Mouse (Mus musculus) liver, embryonic 14.5 days (tissue): Measurements from ENCODE around the gene Als2cr12. TPM values are rescaled to one million over a fixed set of nuclear protein-coding genes. Genes with fewer than 3 reads are reported as not detected.
"Not testable (repeated sequence)": the region's sequence is repeated elsewhere in the genome, so short reads cannot be mapped to it uniquely, and the experiment has no call there.

Experiments used
- ATAC-seq: fragments of 200-750 bp; cut with Nextera tagmentation; 2 replicates; pipeline ENCODE4 v1.8.0; 2017; ENCODE audit warnings: moderate number of reproducible peaks, mild to moderate bottlenecking, moderate library complexity; ENCODE audit not compliant: insufficient read depth
- DNase-seq, 3 experiments: peaks; one replicate each; pipeline ENCODE4 v3.0.0-alpha.2; 2012 to 2013; ENCODE audit warnings: low read depth in 3 of 3, low spot score in 3 of 3
- H3K27ac ChIP-seq: fragments of 300-500 bp; sonication (generic); 2 replicates; pipeline ENCODE4 v1.5.1; 2014; ENCODE audit warnings: moderate library complexity, mild to moderate bottlenecking, control low read depth, inconsistent platforms
- H3K27me3 ChIP-seq: fragments of 300-500 bp; sonication (generic); 2 replicates; pipeline ENCODE4 v1.6.1; 2014; ENCODE audit warnings: mild to moderate bottlenecking, low read length, moderate library complexity; ENCODE audit not compliant: control insufficient read depth, insufficient read depth
- H3K36me3 ChIP-seq: fragments of 300-500 bp; sonication (generic); replicated peaks from 2 replicates; pipeline ENCODE4 v1.6.1; 2014; ENCODE audit warnings: low read depth; ENCODE audit not compliant: control insufficient read depth, insufficient read depth
- H3K4me1 ChIP-seq, 2 experiments: fragments of 200-500 bp in 1 of 2; fragments of 300-500 bp in 1 of 2; sonication (generic) in 1 of 2; replicated peaks; 2 replicates each; pipeline ENCODE4 v1.6.1; 2012 to 2014; ENCODE audit warnings: antibody characterized with exemption in 1 of 2, inconsistent platforms in 1 of 2, low read length in 1 of 2; ENCODE audit not compliant: control insufficient read depth in 2 of 2, insufficient read depth in 2 of 2
- H3K4me2 ChIP-seq: fragments of 300-500 bp; sonication (generic); 2 replicates; pipeline ENCODE4 v1.6.1; 2014; ENCODE audit warnings: low read depth, mild to moderate bottlenecking, control low read depth, moderate library complexity
- H3K4me3 ChIP-seq, 2 experiments: fragments of 200-500 bp in 1 of 2; fragments of 300-500 bp in 1 of 2; sonication (generic) in 1 of 2; 2 replicates each; pipeline ENCODE4 v1.5.1; 2012 to 2014; ENCODE audit warnings: low read depth in 2 of 2, low read length in 2 of 2, mild to moderate bottlenecking in 2 of 2, control low read depth in 1 of 2, inconsistent platforms in 1 of 2, moderate library complexity in 1 of 2; ENCODE audit not compliant: insufficient read depth in 1 of 2
- H3K9ac ChIP-seq: fragments of 300-500 bp; sonication (generic); replicated peaks from 2 replicates; pipeline ENCODE4 v1.6.1; 2014; ENCODE audit warnings: mild to moderate bottlenecking, control low read depth, moderate library complexity
- H3K9me3 ChIP-seq: fragments of 300-500 bp; sonication (generic); 2 replicates; pipeline ENCODE4 v1.6.1; 2016; ENCODE audit warnings: low read length, mixed read lengths; ENCODE audit not compliant: control insufficient read depth
- CTCF ChIP-seq: IDR thresholded peaks from 2 replicates; pipeline ENCODE4 v1.5.1; 2016; ENCODE audit warnings: antibody characterized with exemption, low read depth, control low read depth
- EP300 ChIP-seq: IDR thresholded peaks from 2 replicates; pipeline ENCODE4 v1.6.1; 2016; ENCODE audit warnings: antibody characterized with exemption, low read depth
- WGBS: fragments of 180-500 bp; shearing (Covaris S2); extraction: QIAGEN DNeasy Blood & Tissue Kit; methylation state at CpG from one replicate; pipeline ENCODE4 v1.1.7; 2014; ENCODE audit not compliant: insufficient replicate concordance; 5-methylcytosine and 5-hydroxymethylcytosine counted together
- polyA plus RNA-seq, 2 experiments: library from polyadenylated mRNA; depleted of rRNA in 1 of 2; stranded (reverse) in 1 of 2; unstranded in 1 of 2; fragments of >200 nt; fragmentation: Nextera tagmentation in 1 of 2; extraction: Ambion mirVana in 1 of 2; gene quantifications; 2 replicates each; pipeline versions ENCODE4 v1.2.1 to v1.2.3; 2012 to 2014

Als2cr12 gene
- polyA plus RNA-seq, 2 experiments = not detected

- DNase-seq (peak in 2 of 3 experiments; percentile 30 to 41), ATAC-seq (peak; percentile 67)
- WGBS = under 1% methylated on average over 45 of the region's 45 CpGs
- Histone ChIP-seq H3K9me3 (no peaks in the 10 kb centered on the region), H3K4me1 (peaks cover 0 to 10% of the 10 kb centered on the region in 2 experiments), H3K27ac (peak within 1 kb of the TSS; percentile 91), H3K36me3 (no peaks in the 10 kb centered on the region; the same call in 1 of the 2 replicates), H3K4me3 (peak within 1 kb of the TSS; percentile 75 to 87), H3K4me2 (peak within 1 kb of the TSS; percentile 79), H3K9ac (peak within 1 kb of the TSS; percentile 93), H3K27me3 (no peaks in the 10 kb centered on the region)
- TF ChIP-seq CTCF = no peak
Observed at GRCm38 (mm10) chr1:58711365-58712016, 15.7 kb upstream of the Als2cr12 start, which contains the start of gene Cflar. Cflar (plus strand) TSS chr1:58711508.

GRCm38 (mm10) chr1:58710711-58711364 lies 15.0 kb upstream of the Als2cr12 start:
- Histone ChIP-seq H3K4me2 (peak overlapping the region; percentile 79), H3K9ac (peak overlapping the region; percentile 93), H3K9me3 (no peaks in the 10 kb centered on the region), H3K36me3 (no peaks in the 10 kb centered on the region; the same call in 1 of the 2 replicates), H3K4me1 (peaks cover 0 to 5% of the 10 kb centered on the region in 2 experiments; a peak in 3 of 4 replicates), H3K27ac (peak overlapping the region; percentile 91), H3K4me3 (peak overlapping the region; percentile 75 to 87), H3K27me3 (no peaks in the 10 kb centered on the region)
- whole genome bisulfite sequencing = 16% methylated on average over 10 of the region's 10 CpGs
- TF ChIP-seq CTCF (no peak), EP300 (no peak)
- DNase-seq (peak in 1 of 3 experiments; percentile 35), ATAC-seq (no peak)

DNA sequence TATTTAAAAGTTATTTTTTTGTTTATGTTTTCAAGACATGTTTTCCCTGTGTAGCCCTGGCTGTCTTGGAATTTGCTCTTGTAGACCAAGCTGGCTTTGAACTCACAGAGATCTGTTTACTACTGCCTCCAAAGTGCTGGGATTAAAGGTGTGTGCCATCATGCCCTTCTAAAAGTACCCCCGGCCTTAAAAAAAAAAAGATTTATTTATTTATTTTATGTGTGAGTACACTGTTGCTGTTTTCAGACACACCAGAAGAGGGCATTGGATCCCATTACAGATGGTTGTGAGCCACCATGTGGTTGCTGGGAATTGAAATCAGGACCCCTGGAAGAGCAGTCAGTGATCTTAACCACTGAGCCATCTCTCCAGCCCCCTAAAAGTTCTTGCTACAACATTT lies 14.3 kb upstream of the Als2cr12 start:
- not testable (repeated sequence) for DNase-seq, H3K9ac ChIP-seq, H3K36me3 ChIP-seq, H3K4me1 ChIP-seq, H3K27me3 ChIP-seq, ATAC-seq, H3K27ac ChIP-seq, H3K9me3 ChIP-seq, H3K4me3 ChIP-seq, H3K4me2 ChIP-seq
- WGBS = 86% methylated on average over 1 of the region's 1 CpGs

- H3K4me2 ChIP-seq, H3K9me3 ChIP-seq, H3K27ac ChIP-seq, H3K36me3 ChIP-seq, DNase-seq, ATAC-seq, H3K9ac ChIP-seq, H3K4me1 ChIP-seq, H3K27me3 ChIP-seq, H3K4me3 ChIP-seq: not testable (repeated sequence)
- WGBS = 21% methylated on average over 4 of the region's 5 CpGs
Observed at GRCm38 (mm10) chr1:58700580-58701162, 4.9 kb upstream of the Als2cr12 start.

DNA sequence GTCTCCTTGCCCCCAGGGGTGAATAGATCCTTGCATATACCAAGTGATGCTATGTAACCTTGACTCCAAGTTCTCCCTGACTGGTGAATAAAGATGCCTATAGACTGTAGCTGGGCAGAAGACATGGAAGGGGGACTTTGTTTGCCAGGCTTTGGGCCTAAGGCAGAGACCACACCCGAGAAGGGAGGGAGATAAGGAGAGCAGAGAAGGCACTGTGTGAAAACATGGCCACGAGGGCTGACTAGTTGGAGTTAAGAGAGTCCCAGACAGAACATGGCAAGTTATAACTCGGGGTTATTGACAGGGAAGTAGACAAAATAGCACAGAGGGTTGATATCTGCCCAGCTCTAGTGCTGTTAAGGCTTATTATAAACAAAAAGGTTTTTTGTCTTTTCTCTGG lies 4.2 kb upstream of the Als2cr12 start:
- WGBS = 7% methylated on average over 3 of the region's 3 CpGs
- no peak for ATAC-seq
- H3K27me3 ChIP-seq = no peaks in the 10 kb centered on the region
- H3K4me2 ChIP-seq = no peak overlapping the region
- H3K27ac ChIP-seq = no peak overlapping the region
- H3K9me3 ChIP-seq = no peaks in the 10 kb centered on the region
- TF ChIP-seq EP300 = no peak
- TF ChIP-seq CTCF = no peak
- no peak overlapping the region for H3K9ac ChIP-seq
- no peak overlapping the region for H3K4me3 ChIP-seq
- DNase-seq = no peak
- peaks cover 0 to 3% of the 10 kb centered on the region in 2 experiments; a peak in 1 of 4 replicates for H3K4me1 ChIP-seq
- no peaks in the 10 kb centered on the region for H3K36me3 ChIP-seq
